Mouse (Mus musculus) urinary bladder, adult 2 months (tissue): ENCODE results near the gene Atp13a3. TPM values are rescaled to one million over a fixed set of nuclear protein-coding genes. Genes with fewer than 3 reads are reported as not detected.

Experiments used
- DNase-seq: peaks from one replicate; pipeline ENCODE4 v3.0.0; 2022; ENCODE audit warnings: low spot score
- polyA plus RNA-seq: library from polyadenylated mRNA; depleted of rRNA; stranded (reverse); fragments of >200 nt; gene quantifications from 2 replicates; pipeline ENCODE4 v1.2.3, GENCODE M21; 2012; rRNA removed

The Atp13a3 gene
- polyA plus RNA-seq, 1 experiment = 42.8 TPM

DNA sequence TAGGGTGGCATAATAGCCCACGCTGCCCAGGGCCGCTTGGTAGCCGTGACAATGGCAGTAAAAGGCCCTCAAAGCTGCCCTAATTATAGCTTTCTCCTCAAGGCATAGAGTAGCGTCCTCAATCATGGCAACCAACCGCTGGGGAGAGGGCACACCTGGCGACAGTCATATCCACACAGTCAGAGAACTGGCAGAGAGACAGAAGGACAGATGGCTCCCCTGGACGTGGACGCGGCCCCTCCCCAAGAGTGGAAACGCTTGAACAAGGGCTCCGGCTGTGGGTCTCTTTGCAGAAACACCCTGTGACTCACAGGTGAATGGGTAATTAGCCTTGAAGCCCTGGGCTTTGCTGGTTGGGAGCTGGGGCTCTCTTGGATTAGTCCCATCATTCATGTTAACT, 127.4 kb downstream of the Atp13a3 start:
- DNase-seq = no peak

DNA sequence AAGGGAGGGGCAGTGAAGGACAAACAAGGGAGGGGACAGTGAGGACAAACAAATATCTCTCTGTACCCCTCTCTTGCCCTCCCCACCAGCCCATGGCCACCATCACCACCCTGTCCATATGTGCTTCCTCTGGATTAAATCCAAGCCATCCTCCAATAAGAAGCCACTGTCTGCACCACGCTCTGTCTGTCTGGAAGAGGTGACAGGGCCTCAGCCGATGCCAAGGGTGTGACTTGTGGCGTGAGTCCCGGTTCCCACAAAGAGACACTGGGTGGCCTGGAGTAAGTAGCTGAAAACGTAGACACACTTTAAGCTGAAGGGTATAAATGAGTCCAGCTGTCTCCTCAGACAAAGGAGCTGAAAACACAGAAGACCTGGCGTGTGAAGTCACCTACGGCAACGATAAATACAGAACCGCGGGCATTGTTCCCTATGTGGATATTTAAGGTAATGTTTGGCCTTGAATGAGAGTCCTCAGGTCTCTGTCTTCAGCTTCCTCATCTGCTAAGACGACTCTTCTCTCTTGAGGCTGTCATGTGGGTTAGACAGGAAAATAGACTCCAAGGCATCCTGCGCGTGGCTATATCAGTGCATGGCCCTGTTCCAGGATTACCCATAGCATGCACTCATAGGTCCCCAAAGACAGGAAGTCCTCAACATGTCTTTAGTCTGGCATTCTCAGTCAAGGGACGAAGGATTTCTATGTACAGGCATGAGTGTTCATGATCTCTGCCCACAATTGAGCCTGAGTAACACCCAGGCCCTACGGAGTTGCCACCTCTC, 130.0 kb downstream of the Atp13a3 start:
- no peak for DNase-seq

DNA sequence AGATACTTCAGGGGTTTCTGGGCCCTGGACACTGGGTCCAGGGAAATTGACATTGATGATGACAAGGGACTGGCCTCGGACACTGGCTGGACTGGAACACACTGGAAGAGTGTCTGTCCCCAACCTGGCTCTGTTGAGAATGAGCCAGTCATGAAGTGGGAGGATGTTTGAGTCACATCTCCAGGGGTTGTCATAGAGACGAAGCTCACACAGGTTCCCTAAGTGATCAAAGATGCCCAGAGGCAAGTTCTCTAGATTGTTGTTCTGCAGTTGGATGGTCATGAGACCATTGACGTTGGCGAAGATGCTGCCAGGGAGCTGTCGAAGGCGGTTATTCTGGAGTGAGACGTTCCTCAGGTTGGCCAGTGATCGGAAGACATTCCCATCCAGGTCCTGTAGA, 132.7 kb downstream of the Atp13a3 start:
- no peak for DNase-seq

DNA sequence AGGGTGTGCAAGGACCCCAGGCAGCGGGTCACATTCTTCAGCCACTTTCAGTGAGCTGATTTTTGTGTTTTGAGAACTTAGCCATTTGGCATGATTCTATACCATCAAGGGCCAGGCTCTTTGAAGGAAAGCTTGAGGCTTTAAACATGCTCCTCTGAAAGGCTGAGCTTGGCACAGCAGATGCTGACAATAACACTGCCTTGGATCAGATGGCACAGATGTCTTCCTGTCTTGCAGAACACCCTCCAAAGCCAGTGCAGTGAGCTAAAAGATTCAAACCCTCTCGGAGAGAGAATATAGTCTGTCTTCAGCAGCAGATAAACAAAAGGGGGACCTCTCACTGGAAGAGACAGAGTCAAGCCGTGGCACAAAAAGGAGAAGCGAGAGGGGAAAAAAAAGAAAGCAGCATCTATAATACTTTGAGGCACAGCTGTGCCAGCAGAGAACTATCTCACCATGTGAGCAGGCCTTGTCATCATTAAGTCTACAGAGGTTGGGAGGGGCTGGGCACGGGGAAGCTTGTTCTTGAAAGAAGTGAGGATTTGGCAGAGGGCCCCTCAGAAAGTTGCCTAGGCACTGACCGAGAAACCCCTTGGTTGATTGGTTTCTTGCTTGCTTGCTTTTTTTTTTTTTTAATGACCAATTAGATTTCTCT, 133.7 kb downstream of the Atp13a3 start:
- no peak for DNase-seq

- DNase-seq = no peak
Measured at GRCm38 (mm10) chr16:30271223-30271761, 134.5 kb downstream of the Atp13a3 start.

GRCm38 (mm10) chr16:30267359-30267758, 138.4 kb downstream of the Atp13a3 start, which contains the start of gene Cpn2:
Gene Cpn2 (minus strand): TSS chr16:30267499.
- DNase-seq = no peak

DNA sequence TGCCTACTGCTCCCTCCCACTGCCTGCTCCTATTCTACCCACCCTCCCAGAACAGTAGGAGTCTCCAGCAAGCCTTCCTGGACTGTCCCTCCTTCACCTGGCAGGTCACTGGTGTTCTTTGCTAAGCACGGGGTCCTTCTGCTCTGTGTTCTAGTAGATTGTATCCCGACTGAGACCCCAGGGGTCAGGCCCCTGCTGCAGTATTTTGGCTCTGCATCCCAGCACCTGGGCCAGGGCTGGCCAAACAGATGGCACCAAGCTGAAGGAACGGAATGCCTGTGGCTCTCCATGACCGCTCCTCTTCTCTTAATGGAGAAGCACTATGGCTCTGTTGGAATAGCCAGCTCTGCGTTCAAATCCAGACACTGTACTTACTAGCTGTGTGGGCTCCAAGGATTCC, 139.2 kb downstream of the Atp13a3 start:
- DNase-seq = no peak

- no peak for DNase-seq
Measured at GRCm38 (mm10) chr16:30265611-30266010, 140.2 kb downstream of the Atp13a3 start.

DNA sequence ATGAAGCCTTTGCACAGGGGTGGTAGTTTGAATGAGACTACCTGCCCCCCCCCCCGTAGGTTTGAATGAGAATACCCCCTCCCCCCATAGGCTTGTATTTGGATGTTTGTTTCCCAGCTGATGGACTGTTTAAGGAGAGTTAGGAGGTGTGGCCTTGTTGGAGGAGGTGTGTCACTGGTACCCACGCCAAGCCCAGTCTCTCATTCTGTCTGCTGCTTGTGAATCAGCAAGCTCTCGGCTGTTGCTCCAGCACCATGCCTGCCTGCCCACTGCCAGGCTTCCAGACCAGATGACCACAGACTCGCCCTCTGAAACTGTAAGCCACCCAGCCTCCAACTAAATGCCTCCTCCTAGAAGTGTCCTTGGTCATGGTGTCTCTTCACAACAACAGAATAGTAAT, 142.6 kb downstream of the Atp13a3 start:
- DNase-seq = no peak

DNA sequence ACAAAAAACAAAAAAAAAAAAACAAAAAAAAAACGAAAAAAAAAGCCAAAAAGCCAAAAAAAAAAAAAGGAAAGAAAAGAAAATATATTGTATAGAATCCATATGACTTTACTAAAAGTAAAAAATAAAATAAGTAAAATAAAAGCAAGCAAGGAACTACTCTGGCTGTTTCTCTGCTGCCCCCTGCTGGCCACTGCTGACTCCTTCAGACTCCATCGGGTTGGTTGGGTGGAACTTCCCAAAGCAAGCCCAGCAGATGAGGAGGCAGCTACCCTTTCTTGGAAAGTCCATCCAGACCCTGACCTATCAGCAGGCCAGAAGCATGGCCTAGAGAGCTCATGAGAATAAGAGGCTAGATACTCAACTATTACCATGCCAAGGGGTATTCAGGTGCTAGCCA, 143.1 kb downstream of the Atp13a3 start:
- peak; percentile 48 for DNase-seq

Other genes with a start within 250 kb of the Atp13a3 start
- not detected in 2 replicates for gene Cpn2, start 138.5 kb downstream of the Atp13a3 start, polyA plus RNA-seq
- gene Lrrc15, start 122.7 kb downstream of the Atp13a3 start, polyA plus RNA-seq = 0.13 and 0.15 TPM in 2 replicates
- gene Gp5, start 95.2 kb downstream of the Atp13a3 start, polyA plus RNA-seq = 0.13 and 0.15 TPM in 2 replicates
- gene Tmem44, start 144.9 kb upstream of the Atp13a3 start, polyA plus RNA-seq = 6.2 and 6.3 TPM in 2 replicates
- gene Lsg1, start 181.6 kb upstream of the Atp13a3 start, polyA plus RNA-seq = 22.0 and 22.5 TPM in 2 replicates
- gene Fam43a, start 193.7 kb upstream of the Atp13a3 start, polyA plus RNA-seq = 9.3 and 9.7 TPM in 2 replicates